Mouse (Mus musculus) bone marrow, adult 2 months (tissue): ENCODE data around the gene Cetn4.

Experiments used
- CTCF ChIP-seq: fragments of 200-500 bp; IDR thresholded peaks from 2 replicates; pipeline ENCODE4 v1.5.1; 2011; ENCODE audit warnings: low read length, control low read depth; ENCODE audit not compliant: control insufficient read depth, insufficient read depth
- POLR2A ChIP-seq: fragments of 200-500 bp; IDR thresholded peaks from 2 replicates; pipeline ENCODE4 v1.6.1; 2011; ENCODE audit warnings: low read depth, mild to moderate bottlenecking, control low read depth, low read length, borderline replicate concordance; ENCODE audit not compliant: control insufficient read depth

GRCm38 (mm10) chr3:37289237-37289636 lies 23.3 kb downstream of the Cetn4 start:
- TF ChIP-seq POLR2A (no peak), CTCF (no peak)
